Mouse (Mus musculus): ENCODE data around the gene Osbpl10. TPM values are rescaled to one million over a fixed set of nuclear protein-coding genes. Genes with fewer than 3 reads are reported as not detected.

Gene Osbpl10
- polyA plus RNA-seq, 1 experiment = 4.2 TPM

- H3K36me3 ChIP-seq (ENCODE audit: control insufficient read depth, insufficient read depth) = no peaks in the 10 kb centered on the region
- H3K79me2 ChIP-seq (ENCODE audit: control insufficient read depth, insufficient read depth) = no peaks in the 10 kb centered on the region
- H3K27me3 ChIP-seq (ENCODE audit: control insufficient read depth, insufficient read depth, insufficient read length) = no peaks in the 10 kb centered on the region
- H3ac ChIP-seq (ENCODE audit: control insufficient read depth, insufficient read length, low read depth) = no peak overlapping the region
- no peak for TF ChIP-seq MYOG (IDR thresholded peaks at IDR 0.05; ENCODE audit: control insufficient read depth, extremely low read depth, insufficient read length)
- no peak for TF ChIP-seq CTCF (IDR thresholded peaks at IDR 0.05; ENCODE audit: control insufficient read depth, insufficient read depth, insufficient read length)
- TF ChIP-seq MAX (IDR thresholded peaks at IDR 0.05) = no peak
- no peak for TF ChIP-seq USF1 (IDR thresholded peaks at IDR 0.05; ENCODE audit: low read depth)
- TF ChIP-seq CEBPB (IDR thresholded peaks at IDR 0.05; ENCODE audit: low read depth) = no peak
- TF ChIP-seq MYOD1 (IDR thresholded peaks at IDR 0.05; ENCODE audit: control insufficient read depth, insufficient read length, low read depth) = no peak
- TF ChIP-seq FOSL1 (IDR thresholded peaks at IDR 0.05; ENCODE audit: insufficient read depth, low read length, poor library complexity, severe bottlenecking) = no peak
- no peaks in the 10 kb centered on the region for H3K79me3 ChIP-seq (ENCODE audit: low read depth)
- no peak overlapping the region for H3K4me3 ChIP-seq (ENCODE audit: insufficient read depth, poor library complexity, severe bottlenecking)
These were observed 64.8 kb downstream of the Osbpl10 start for GRCm38 (mm10) chr9:115042971-115043706.

DNA sequence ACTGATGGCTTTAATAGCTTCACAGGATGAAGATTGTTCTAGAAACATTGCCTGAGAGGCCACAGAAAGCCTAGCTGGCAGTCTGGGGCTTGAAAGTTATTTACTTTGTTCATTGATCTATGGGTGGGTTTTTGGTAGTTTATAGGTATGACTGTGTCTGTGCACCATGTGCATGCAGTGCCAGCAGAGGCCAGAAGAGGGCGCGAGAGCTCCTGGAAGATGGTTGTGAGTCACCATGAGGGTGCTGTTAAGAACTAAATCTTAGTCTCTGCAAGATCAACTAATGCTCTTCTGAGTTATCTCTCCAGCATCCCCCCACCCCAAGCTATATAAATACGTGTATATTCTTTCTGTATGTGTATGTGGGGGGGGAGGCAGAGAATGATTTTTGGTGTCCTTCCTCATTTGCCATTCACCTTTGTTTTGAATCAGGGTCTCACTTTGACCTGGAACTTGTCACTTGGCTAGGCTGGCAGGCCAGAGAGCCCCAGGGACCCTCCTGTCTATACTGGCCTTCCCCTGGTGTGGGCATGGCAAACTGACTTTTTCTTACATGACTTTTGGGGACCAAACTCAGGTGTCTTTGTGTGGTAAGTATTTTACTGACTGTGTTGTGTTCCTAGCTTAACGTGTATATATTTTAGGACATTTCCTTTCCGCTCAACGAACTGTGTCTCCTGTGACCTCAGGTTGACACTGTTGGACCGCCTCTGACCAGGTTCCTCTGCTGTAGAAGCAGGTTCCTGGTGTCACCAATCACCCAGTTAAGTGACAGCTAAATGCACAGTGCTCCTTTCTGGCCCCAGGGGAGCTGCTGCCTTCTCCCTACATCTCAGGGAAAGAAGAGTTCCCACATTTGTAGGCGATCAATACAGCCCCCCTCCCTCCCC is 65.8 kb downstream of the Osbpl10 start:
- no peak overlapping the region for H3K4me3 ChIP-seq (ENCODE audit: insufficient read depth, poor library complexity, severe bottlenecking)
- TF ChIP-seq CEBPB (IDR thresholded peaks at IDR 0.05; ENCODE audit: low read depth) (no peak), MAX (IDR thresholded peaks at IDR 0.05) (no peak), FOSL1 (IDR thresholded peaks at IDR 0.05; ENCODE audit: insufficient read depth, low read length, poor library complexity, severe bottlenecking) (no peak)
- H3ac ChIP-seq (ENCODE audit: control insufficient read depth, insufficient read length, low read depth) = no peak overlapping the region
- no peaks in the 10 kb centered on the region for H3K27me3 ChIP-seq (ENCODE audit: control insufficient read depth, insufficient read depth, insufficient read length)
- no peaks in the 10 kb centered on the region for H3K36me3 ChIP-seq (ENCODE audit: control insufficient read depth, insufficient read depth)
- no peaks in the 10 kb centered on the region for H3K79me3 ChIP-seq (ENCODE audit: low read depth)
- H3K79me2 ChIP-seq (ENCODE audit: control insufficient read depth, insufficient read depth) = no peaks in the 10 kb centered on the region

- Histone ChIP-seq H3K79me2 (ENCODE audit: control insufficient read depth, insufficient read depth) (no peaks in the 10 kb centered on the region), H3K79me3 (ENCODE audit: low read depth) (no peaks in the 10 kb centered on the region), H3K4me3 (ENCODE audit: insufficient read depth, poor library complexity, severe bottlenecking) (no peak overlapping the region), H3K36me3 (ENCODE audit: control insufficient read depth, insufficient read depth) (no peaks in the 10 kb centered on the region), H3ac (ENCODE audit: control insufficient read depth, insufficient read length, low read depth) (no peak overlapping the region), H3K27me3 (ENCODE audit: control insufficient read depth, insufficient read depth, insufficient read length) (no peaks in the 10 kb centered on the region)
- TF ChIP-seq MYOD1 (IDR thresholded peaks at IDR 0.05; ENCODE audit: control insufficient read depth, insufficient read length, low read depth) = no peak
- no peak for TF ChIP-seq CTCF (IDR thresholded peaks at IDR 0.05; ENCODE audit: control insufficient read depth, insufficient read depth, insufficient read length)
- TF ChIP-seq FOSL1 (IDR thresholded peaks at IDR 0.05; ENCODE audit: insufficient read depth, low read length, poor library complexity, severe bottlenecking) = no peak
- no peak for TF ChIP-seq MAX (IDR thresholded peaks at IDR 0.05)
- no peak for TF ChIP-seq CEBPB (IDR thresholded peaks at IDR 0.05; ENCODE audit: low read depth)
- no peak for TF ChIP-seq MYOG (IDR thresholded peaks at IDR 0.05; ENCODE audit: control insufficient read depth, extremely low read depth, insufficient read length)
- no peak for TF ChIP-seq USF1 (IDR thresholded peaks at IDR 0.05; ENCODE audit: low read depth)
These were observed 66.9 kb downstream of the Osbpl10 start for GRCm38 (mm10) chr9:115045087-115045800.

- Histone ChIP-seq H3K36me3 (ENCODE audit: control insufficient read depth, insufficient read depth) (no peaks in the 10 kb centered on the region), H3K79me2 (ENCODE audit: control insufficient read depth, insufficient read depth) (no peaks in the 10 kb centered on the region), H3K27me3 (ENCODE audit: control insufficient read depth, insufficient read depth, insufficient read length) (no peaks in the 10 kb centered on the region), H3ac (ENCODE audit: control insufficient read depth, insufficient read length, low read depth) (no peak overlapping the region), H3K4me3 (ENCODE audit: insufficient read depth, poor library complexity, severe bottlenecking) (no peak overlapping the region), H3K79me3 (ENCODE audit: low read depth) (no peaks in the 10 kb centered on the region)
- no peak for TF ChIP-seq MYOD1 (IDR thresholded peaks at IDR 0.05; ENCODE audit: control insufficient read depth, insufficient read length, low read depth)
- no peak for TF ChIP-seq MAX (IDR thresholded peaks at IDR 0.05)
- no peak for TF ChIP-seq MYOG (IDR thresholded peaks at IDR 0.05; ENCODE audit: control insufficient read depth, extremely low read depth, insufficient read length)
- TF ChIP-seq CTCF (IDR thresholded peaks at IDR 0.05; ENCODE audit: control insufficient read depth, insufficient read depth, insufficient read length) = no peak
- TF ChIP-seq USF1 (IDR thresholded peaks at IDR 0.05; ENCODE audit: low read depth) = no peak
- no peak for TF ChIP-seq CEBPB (IDR thresholded peaks at IDR 0.05; ENCODE audit: low read depth)
- no peak for TF ChIP-seq FOSL1 (IDR thresholded peaks at IDR 0.05; ENCODE audit: insufficient read depth, low read length, poor library complexity, severe bottlenecking)
These were observed 68.3 kb downstream of the Osbpl10 start for GRCm38 (mm10) chr9:115046701-115047100.

DNA sequence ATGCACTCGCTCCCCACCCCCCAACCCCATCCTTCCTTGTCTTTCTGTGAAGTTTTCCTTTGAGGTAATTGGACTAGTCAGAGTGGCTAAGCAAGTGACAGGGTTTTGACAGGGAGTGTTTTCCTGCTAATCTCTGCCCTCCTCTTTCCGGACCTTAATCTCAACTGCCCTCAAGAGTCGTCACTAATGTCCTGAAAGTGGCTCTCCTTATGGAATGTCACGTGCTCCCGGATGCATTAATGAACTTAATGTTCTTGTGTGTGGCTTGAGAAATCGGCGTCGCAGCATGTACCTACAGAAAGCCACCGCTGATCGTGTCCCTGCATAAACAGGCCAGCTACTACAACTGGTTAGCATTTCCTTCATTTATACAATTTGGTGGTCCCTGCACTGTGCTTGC is 70.0 kb downstream of the Osbpl10 start:
- TF ChIP-seq CTCF (IDR thresholded peaks at IDR 0.05; ENCODE audit: control insufficient read depth, insufficient read depth, insufficient read length) (no peak), CEBPB (IDR thresholded peaks at IDR 0.05; ENCODE audit: low read depth) (no peak), FOSL1 (IDR thresholded peaks at IDR 0.05; ENCODE audit: insufficient read depth, low read length, poor library complexity, severe bottlenecking) (no peak), USF1 (IDR thresholded peaks at IDR 0.05; ENCODE audit: low read depth) (no peak), MYOG (IDR thresholded peaks at IDR 0.05; ENCODE audit: control insufficient read depth, extremely low read depth, insufficient read length) (no peak), MAX (IDR thresholded peaks at IDR 0.05) (no peak), MYOD1 (IDR thresholded peaks at IDR 0.05; ENCODE audit: control insufficient read depth, insufficient read length, low read depth) (no peak)
- Histone ChIP-seq H3ac (ENCODE audit: control insufficient read depth, insufficient read length, low read depth) (no peak overlapping the region), H3K4me3 (ENCODE audit: insufficient read depth, poor library complexity, severe bottlenecking) (no peak overlapping the region), H3K36me3 (ENCODE audit: control insufficient read depth, insufficient read depth) (no peaks in the 10 kb centered on the region), H3K27me3 (ENCODE audit: control insufficient read depth, insufficient read depth, insufficient read length) (no peaks in the 10 kb centered on the region), H3K79me3 (ENCODE audit: low read depth) (no peaks in the 10 kb centered on the region), H3K79me2 (ENCODE audit: control insufficient read depth, insufficient read depth) (no peaks in the 10 kb centered on the region)

Data from C2C12 (cell line).